Mouse (Mus musculus): ENCODE measurements around the gene Pdk2. TPM values are rescaled to one million over a fixed set of nuclear protein-coding genes. Genes with fewer than 3 reads are reported as not detected.

Gene Pdk2
- polyA plus RNA-seq, 1 experiment from 2014 or later: 13.3 TPM

GRCm38 (mm10) chr11:95044185-95044870 is 3.2 kb upstream of the Pdk2 start:
- H3K4me3 ChIP-seq (ENCODE audit: low read depth, low read length): no peak overlapping the region
- ATAC-seq (ENCODE audit: low FRiP score): no peak
- H3K9me3 ChIP-seq (ENCODE audit: control insufficient read depth, low read length): no peaks in the 10 kb centered on the region
- H3K4me1 ChIP-seq (ENCODE audit: control insufficient read depth, insufficient read depth, low read length): peaks cover 13% of the 10 kb centered on the region
- DNase-seq (ENCODE audit: low spot score, missing footprints): no peak
- no peaks in the 10 kb centered on the region; the same call in 1 of the 2 replicates for H3K27me3 ChIP-seq (ENCODE audit: control insufficient read depth, insufficient read depth, low read length)
- no peak overlapping the region for H3K4me2 ChIP-seq
- WGBS: 52% methylated on average over 12 of the region's 13 CpGs
- no peak overlapping the region for H3K27ac ChIP-seq (ENCODE audit: low read depth, low read length)
- no peaks in the 10 kb centered on the region for H3K36me3 ChIP-seq (ENCODE audit: control insufficient read depth, insufficient read depth, low read length)
- no peak overlapping the region for H3K9ac ChIP-seq (ENCODE audit: low read length)

- Histone ChIP-seq H3K36me3 (ENCODE audit: control insufficient read depth, insufficient read depth, low read length) (no peaks in the 10 kb centered on the region), H3K9me3 (ENCODE audit: control insufficient read depth, low read length) (no peaks in the 10 kb centered on the region), H3K9ac (ENCODE audit: low read length) (no peak overlapping the region), H3K4me2 (no peak overlapping the region), H3K27me3 (ENCODE audit: control insufficient read depth, insufficient read depth, low read length) (no peaks in the 10 kb centered on the region; the same call in 1 of the 2 replicates), H3K4me3 (ENCODE audit: low read depth, low read length) (no peak overlapping the region), H3K27ac (ENCODE audit: low read depth, low read length) (no peak overlapping the region), H3K4me1 (ENCODE audit: control insufficient read depth, insufficient read depth, low read length) (peaks cover 13% of the 10 kb centered on the region)
- DNase-seq (ENCODE audit: low spot score, missing footprints): no peak
- no peak for ATAC-seq (ENCODE audit: low FRiP score)
- WGBS: 61% methylated on average over 7 of the region's 7 CpGs
Observed at GRCm38 (mm10) chr11:95043608-95044007, 2.5 kb upstream of the Pdk2 start.

- ATAC-seq (ENCODE audit: low FRiP score) (no peak), DNase-seq (ENCODE audit: low spot score, missing footprints) (peak; percentile 56)
- Histone ChIP-seq H3K27me3 (ENCODE audit: control insufficient read depth, insufficient read depth, low read length) (no peaks in the 10 kb centered on the region; the same call in 1 of the 2 replicates), H3K36me3 (ENCODE audit: control insufficient read depth, insufficient read depth, low read length) (no peaks in the 10 kb centered on the region), H3K4me3 (ENCODE audit: low read depth, low read length) (no peak overlapping the region), H3K27ac (ENCODE audit: low read depth, low read length) (no peak overlapping the region), H3K9me3 (ENCODE audit: control insufficient read depth, low read length) (no peaks in the 10 kb centered on the region), H3K9ac (ENCODE audit: low read length) (no peak overlapping the region), H3K4me1 (ENCODE audit: control insufficient read depth, insufficient read depth, low read length) (peaks cover 13% of the 10 kb centered on the region), H3K4me2 (no peak overlapping the region)
- WGBS: 97% methylated on average over 4 of the region's 4 CpGs
Observed at GRCm38 (mm10) chr11:95043060-95043459, 1.9 kb upstream of the Pdk2 start.

DNA sequence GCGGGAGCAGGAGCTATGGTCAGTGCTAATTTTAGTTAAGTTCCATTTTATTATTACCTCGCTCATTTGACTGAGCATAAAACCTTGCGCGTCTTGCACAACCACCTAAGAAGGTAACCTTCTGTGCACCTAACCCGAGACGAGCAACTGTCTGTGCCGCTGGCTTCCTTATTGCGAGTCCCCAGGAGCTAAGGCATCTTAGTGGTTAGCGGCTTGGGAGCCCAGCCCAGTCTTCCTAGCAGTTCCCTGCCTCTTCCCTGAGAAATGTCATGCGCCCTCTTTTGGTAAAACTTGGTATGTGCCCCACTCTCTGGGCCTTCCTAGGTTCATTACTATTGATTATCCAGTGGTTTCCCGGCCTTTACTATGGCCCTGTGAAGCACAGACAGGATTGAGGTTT is 942 bp upstream of the Pdk2 start:
- Histone ChIP-seq H3K27ac (ENCODE audit: low read depth, low read length) (no peak overlapping the region), H3K9me3 (ENCODE audit: control insufficient read depth, low read length) (no peaks in the 10 kb centered on the region)

GRCm38 (mm10) chr11:95040491-95041138 is 539 bp downstream of the Pdk2 start:
- peak; percentile 6; the same call in 1 of the 2 replicates for ATAC-seq (ENCODE audit: low FRiP score)
- peak; percentile 92 for DNase-seq (ENCODE audit: low spot score, missing footprints)
- Histone ChIP-seq H3K4me2 (peak overlapping the region; percentile 96), H3K4me3 (ENCODE audit: low read depth, low read length) (peak overlapping the region; percentile 65), H3K4me1 (ENCODE audit: control insufficient read depth, insufficient read depth, low read length) (peaks cover 13% of the 10 kb centered on the region), H3K9me3 (ENCODE audit: control insufficient read depth, low read length) (no peaks in the 10 kb centered on the region), H3K27ac (ENCODE audit: low read depth, low read length) (no peak overlapping the region), H3K36me3 (ENCODE audit: control insufficient read depth, insufficient read depth, low read length) (no peaks in the 10 kb centered on the region), H3K9ac (ENCODE audit: low read length) (peak overlapping the region; percentile 68), H3K27me3 (ENCODE audit: control insufficient read depth, insufficient read depth, low read length) (no peaks in the 10 kb centered on the region; the same call in 1 of the 2 replicates)
- WGBS: 1% methylated on average over 20 of the region's 20 CpGs

More for the DNA sequence above, 942 bp upstream of the Pdk2 start:
- DNase-seq (ENCODE audit: low spot score, missing footprints) (peak; percentile 99), ATAC-seq (ENCODE audit: low FRiP score) (peak; percentile 15; the same call in 1 of the 2 replicates)
- Histone ChIP-seq H3K27me3 (ENCODE audit: control insufficient read depth, insufficient read depth, low read length) (no peaks in the 10 kb centered on the region; the same call in 1 of the 2 replicates), H3K4me2 (peak overlapping the region; percentile 47), H3K36me3 (ENCODE audit: control insufficient read depth, insufficient read depth, low read length) (no peaks in the 10 kb centered on the region), H3K4me3 (ENCODE audit: low read depth, low read length) (peak overlapping the region; percentile 22), H3K4me1 (ENCODE audit: control insufficient read depth, insufficient read depth, low read length) (peaks cover 13% of the 10 kb centered on the region), H3K9ac (ENCODE audit: low read length) (peak overlapping the region; percentile 31)
- WGBS: 2% methylated on average over 11 of the region's 11 CpGs

DNA sequence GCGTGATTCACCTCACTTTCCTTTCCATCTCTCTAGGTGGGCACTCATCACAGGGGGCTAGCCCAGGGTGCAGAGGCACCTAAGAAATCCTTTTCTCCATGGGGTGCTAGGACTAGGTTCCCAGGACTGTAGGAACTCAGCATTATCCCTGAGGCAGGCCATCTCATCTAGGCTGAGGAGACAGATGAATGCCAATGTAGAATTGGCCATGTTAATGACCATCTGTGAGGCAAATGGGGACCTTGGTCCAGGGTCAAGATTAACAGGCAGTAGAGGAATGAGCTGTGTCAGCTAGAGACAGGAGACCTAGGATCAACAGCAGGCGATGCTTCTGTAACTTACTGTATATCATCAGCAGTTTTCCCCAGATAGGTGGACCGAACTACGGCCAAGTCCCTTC is 1.4 kb downstream of the Pdk2 start:
- H3K9me3 ChIP-seq (ENCODE audit: control insufficient read depth, low read length): no peaks in the 10 kb centered on the region
- H3K4me3 ChIP-seq (ENCODE audit: low read depth, low read length): no peak overlapping the region
- DNase-seq (ENCODE audit: low spot score, missing footprints) (no peak), ATAC-seq (ENCODE audit: low FRiP score) (no peak)
- H3K4me2 ChIP-seq: no peak overlapping the region
- H3K36me3 ChIP-seq (ENCODE audit: control insufficient read depth, insufficient read depth, low read length): no peaks in the 10 kb centered on the region
- WGBS: 87% methylated on average over 4 of the region's 4 CpGs
- H3K27ac ChIP-seq (ENCODE audit: low read depth, low read length): no peak overlapping the region
- peaks cover 13% of the 10 kb centered on the region for H3K4me1 ChIP-seq (ENCODE audit: control insufficient read depth, insufficient read depth, low read length)
- H3K27me3 ChIP-seq (ENCODE audit: control insufficient read depth, insufficient read depth, low read length): no peaks in the 10 kb centered on the region; the same call in 1 of the 2 replicates
- H3K9ac ChIP-seq (ENCODE audit: low read length): no peak overlapping the region

DNA sequence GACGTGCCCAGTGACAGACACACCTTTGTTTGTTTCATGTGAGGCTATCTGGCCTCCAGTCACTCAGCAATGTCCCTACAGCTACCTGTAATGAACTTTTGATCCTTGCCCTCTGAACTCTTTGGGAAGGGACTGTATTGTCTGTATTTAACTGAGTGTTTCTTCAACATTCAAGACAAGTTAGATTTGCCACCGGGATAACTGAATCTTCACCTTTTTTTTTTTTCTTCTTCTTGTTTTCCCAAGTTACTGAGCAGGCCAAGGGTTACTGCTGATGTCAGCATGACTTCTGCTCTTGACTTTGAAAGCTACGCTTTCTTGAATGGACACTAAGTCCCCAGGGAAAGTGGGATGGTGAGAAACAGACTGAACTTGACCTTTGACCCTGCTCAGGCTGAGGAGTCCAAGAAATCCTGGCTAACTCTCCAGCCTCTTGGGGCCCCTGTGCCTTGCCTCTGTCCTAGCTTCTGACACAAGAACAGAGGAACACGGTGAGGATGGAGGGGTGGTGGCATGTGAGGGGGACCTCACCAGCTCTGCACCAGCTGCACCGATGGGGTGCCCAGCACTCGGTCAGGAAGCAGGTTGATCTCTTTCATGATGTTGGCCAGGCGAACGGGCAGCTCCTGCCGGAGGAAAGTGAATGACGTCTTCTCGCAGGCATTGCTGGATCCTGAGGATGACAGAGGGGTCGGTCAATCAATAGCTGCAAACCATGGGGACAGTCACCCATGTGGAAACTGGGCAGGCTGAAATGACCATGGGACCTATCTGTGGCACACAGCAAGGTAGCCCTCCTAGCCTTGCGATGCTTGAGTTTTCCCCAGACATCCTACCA is 2.1 kb downstream of the Pdk2 start:
- no peak for DNase-seq (ENCODE audit: low spot score, missing footprints)
- 81% methylated on average over 13 of the region's 13 CpGs for WGBS
- Histone ChIP-seq H3K9ac (ENCODE audit: low read length) (no peak overlapping the region), H3K27me3 (ENCODE audit: control insufficient read depth, insufficient read depth, low read length) (no peaks in the 10 kb centered on the region; the same call in 1 of the 2 replicates), H3K36me3 (ENCODE audit: control insufficient read depth, insufficient read depth, low read length) (no peaks in the 10 kb centered on the region), H3K4me3 (ENCODE audit: low read depth, low read length) (no peak overlapping the region), H3K4me1 (ENCODE audit: control insufficient read depth, insufficient read depth, low read length) (peaks cover 13% of the 10 kb centered on the region), H3K4me2 (no peak overlapping the region), H3K9me3 (ENCODE audit: control insufficient read depth, low read length) (no peaks in the 10 kb centered on the region), H3K27ac (ENCODE audit: low read depth, low read length) (no peak overlapping the region)
- ATAC-seq (ENCODE audit: low FRiP score): no peak

GRCm38 (mm10) chr11:95038156-95038817 is 2.9 kb downstream of the Pdk2 start:
- H3K36me3 ChIP-seq (ENCODE audit: control insufficient read depth, insufficient read depth, low read length): no peaks in the 10 kb centered on the region
- H3K9ac ChIP-seq (ENCODE audit: low read length): no peak overlapping the region
- no peak for DNase-seq (ENCODE audit: low spot score, missing footprints)
- H3K4me1 ChIP-seq (ENCODE audit: control insufficient read depth, insufficient read depth, low read length): peaks cover 13% of the 10 kb centered on the region
- H3K4me3 ChIP-seq (ENCODE audit: low read depth, low read length): no peak overlapping the region
- ATAC-seq (ENCODE audit: low FRiP score): no peak
- H3K4me2 ChIP-seq: no peak overlapping the region
- no peak overlapping the region for H3K27ac ChIP-seq (ENCODE audit: low read depth, low read length)
- no peaks in the 10 kb centered on the region for H3K9me3 ChIP-seq (ENCODE audit: control insufficient read depth, low read length)
- WGBS: 74% methylated on average over 14 of the region's 14 CpGs
- H3K27me3 ChIP-seq (ENCODE audit: control insufficient read depth, insufficient read depth, low read length): no peaks in the 10 kb centered on the region; the same call in 1 of the 2 replicates
